Mouse (Mus musculus) testis, postnatal 10 days (tissue): ENCODE data around the gene Phb.
A peak's percentile ranks its signal among the peaks of the same experiment; 100 is the strongest.

Experiments
- DNase-seq: peaks from one replicate; pipeline ENCODE4 v3.0.0; 2021; ENCODE audit warnings: low spot score

The Phb gene

DNA sequence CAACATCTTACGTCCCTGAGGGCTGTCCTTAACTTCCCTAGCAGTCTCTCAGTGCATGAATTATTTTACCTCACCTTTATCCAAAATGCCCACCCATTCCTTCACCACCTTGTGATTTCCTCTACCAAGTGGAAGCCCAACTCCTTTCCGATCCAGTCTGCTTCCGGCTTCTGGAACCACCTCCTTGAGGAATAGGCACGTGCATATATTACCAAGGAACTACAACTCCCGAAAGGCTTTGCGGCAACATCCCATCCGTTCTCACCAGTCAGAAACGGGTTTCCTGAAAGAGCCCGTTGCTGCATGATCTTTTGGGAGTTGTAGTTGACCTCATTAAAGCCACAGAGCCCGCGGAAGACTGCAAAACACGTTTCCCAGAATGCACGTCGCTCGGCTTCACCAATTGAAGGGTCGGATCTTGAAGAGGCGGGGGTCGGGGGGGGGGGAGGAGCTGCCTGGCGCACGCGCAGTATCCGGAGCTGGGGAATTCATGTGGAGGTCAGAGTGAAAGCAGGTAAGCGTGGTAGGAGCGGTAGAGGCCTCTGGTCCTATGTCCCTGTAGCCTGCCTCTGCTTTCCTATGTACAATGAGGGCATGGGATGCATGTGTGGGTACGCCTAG is at the start of gene Phb:
Gene Phb, plus strand, starts transcription at position 429 of the 621 bp plus-strand sequence.
- peak; percentile 92 for DNase-seq

DNA sequence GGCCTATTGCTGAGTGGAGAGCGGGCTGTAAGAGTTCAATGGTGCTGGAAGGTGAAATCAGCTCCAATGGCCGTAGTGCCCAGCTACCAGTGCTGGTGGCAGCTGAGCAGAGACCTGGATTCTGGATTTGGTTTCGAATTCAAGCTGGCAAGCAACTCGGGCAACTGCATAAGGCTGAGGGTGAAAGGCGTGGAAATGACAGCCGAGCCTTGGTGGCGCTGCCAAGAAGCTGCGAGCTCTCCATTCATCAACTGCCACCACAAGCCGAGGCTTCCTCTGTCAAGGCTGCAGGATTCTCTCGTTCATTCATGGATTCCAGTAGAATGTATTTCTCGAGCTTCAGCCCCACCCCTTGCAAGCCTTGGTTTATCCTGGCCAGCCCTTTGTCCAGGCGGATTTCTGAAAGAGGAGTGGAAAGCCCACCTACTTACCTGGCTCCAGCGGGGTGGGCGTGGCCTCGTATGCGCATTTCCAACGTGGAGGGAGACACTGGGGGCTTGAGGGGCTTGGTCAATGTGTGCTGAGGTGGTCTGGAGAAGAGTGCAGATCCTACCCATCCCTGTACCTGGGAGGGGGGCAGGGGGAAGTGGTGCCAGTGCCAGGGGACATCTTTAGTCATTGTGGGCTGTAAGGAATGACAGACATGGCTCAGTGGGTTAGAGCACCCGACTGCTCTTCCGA is 48.8 kb upstream of the Phb start:
- no peak for DNase-seq

DNA sequence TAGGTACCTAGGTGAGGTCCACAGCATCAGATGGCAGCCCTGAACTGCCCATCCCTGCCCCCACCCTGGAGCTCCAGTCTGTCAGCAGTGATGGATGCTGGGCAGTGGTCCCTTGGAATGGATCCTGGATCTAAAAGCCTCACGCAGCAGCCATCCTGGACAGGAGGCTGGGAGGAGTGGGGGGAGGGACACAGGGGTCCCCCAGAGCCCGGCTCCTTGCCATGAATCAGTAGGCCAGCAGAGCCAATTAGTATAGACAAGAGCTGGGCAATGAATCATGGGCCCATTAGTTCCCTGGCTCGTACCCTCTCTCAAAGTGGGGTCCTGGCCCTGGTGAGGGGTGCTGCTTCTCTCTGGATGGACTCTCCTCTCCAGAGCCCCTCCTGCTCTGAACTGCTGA is 47.7 kb upstream of the Phb start:
- DNase-seq = no peak

- DNase-seq = no peak
These were observed 46.8 kb upstream of the Phb start for GRCm38 (mm10) chr11:95619886-95620444.

GRCm38 (mm10) chr11:95621010-95621409 is 45.7 kb upstream of the Phb start:
- DNase-seq = no peak

DNA sequence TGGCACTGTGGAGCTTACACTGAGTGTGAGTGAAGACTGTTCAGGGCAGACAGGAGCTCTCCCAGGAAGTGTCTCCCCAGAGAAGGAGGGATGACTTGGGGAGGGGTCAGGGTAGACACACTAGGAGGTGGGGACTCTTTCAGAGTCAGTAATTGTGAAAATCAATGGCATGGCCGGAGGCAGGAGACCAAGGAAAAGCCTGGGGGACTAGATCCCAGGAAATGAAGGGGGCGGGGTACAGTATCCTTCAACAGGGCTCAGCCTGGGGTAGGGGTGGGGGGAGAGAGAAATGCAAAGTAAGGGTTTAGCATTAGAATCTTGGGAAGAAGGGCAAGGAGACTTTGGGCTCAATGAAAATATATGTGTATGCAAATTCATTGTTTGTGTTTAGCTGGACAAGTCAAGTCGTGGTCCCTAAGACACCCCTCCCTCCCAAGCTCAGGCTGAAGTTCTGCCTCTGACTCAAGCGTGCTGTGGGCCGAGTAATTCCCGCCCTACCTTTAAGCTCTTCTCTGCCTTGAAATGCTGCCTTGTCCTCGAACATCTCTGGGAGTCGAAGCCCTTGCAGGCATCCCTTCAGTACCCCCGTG is 45.1 kb upstream of the Phb start:
- no peak for DNase-seq

DNA sequence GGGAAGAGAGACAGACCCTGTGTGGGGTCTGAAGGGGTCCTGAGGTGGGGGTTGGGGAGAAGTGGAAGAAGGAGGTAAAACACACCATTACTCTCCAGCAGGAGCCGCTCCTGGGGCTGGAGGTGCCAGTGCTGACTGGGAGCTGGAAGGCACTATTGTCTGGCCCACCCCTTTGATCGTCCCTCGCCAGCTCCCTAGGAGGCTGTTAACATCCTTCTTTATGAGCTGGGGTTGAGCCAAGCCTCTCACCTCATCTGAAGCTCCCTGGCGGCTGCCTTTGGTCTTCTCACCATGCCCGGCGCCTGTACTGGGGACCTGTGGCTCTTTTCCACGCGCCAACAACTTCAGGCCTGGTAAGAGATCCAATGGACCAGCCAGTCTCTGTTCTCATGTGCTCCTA is 44.3 kb upstream of the Phb start:
- no peak for DNase-seq

DNA sequence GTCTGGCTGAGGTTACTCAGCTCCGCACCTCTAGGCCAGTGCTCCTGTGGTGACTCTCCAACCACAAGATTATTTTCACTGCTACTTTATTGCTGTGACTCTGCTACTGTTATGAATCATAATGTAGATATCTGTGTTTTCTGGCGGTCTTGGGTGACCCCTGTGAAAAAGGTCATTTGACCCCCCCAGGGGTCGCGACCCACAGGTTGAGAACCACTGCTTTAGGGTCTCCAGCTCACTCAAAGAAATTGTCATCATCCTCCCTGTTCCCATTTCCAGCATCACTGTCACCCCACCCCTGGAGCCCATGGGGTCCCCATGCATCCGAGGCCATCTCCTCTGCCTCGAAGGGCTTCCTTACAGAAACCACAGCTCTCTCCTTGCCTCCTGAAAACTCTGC is 36.2 kb upstream of the Phb start:
- no peak for DNase-seq

DNA sequence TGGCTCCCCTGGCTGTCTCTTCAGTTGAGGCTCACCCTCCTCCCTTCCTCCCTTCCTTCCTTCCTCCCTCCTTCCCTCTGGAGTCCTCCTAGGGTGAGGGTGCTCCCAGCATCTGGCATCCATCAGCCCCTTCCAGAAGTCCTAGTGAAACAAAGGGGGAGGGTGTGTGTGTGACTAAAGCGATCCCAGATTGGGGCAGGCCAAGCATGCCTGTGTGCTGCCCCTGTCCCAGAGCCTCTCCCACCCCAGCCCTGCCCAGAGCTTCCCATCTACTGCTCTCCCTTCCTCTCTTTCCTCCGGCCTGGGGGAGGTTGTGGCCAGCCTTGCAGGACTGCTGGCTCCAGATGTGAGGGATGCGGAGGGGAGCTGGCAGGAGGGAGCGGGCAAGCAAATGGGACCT is 35.5 kb upstream of the Phb start:
- no peak for DNase-seq

DNA sequence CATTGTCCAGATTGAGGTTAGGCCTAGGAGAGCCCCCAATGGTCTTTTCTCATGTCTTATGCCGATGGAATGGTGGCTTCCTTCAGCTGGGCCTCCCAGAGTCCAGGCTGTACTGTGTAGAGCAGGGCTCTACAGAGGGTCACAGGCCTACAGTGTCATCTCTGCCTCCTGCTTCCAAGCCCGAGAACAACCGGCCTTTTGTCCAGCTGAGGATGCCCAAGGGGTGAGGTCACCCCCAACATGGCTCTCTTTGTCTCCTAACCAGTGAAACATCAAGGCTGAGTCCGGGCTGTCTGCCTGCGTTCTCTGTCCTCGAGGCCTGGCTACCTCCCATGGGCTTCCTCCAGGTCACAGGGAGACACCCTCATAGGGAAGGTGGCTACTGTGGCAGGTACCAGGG is 34.3 kb upstream of the Phb start:
- DNase-seq = no peak

GRCm38 (mm10) chr11:95633512-95634000 is 33.2 kb upstream of the Phb start:
- DNase-seq = no peak

DNA sequence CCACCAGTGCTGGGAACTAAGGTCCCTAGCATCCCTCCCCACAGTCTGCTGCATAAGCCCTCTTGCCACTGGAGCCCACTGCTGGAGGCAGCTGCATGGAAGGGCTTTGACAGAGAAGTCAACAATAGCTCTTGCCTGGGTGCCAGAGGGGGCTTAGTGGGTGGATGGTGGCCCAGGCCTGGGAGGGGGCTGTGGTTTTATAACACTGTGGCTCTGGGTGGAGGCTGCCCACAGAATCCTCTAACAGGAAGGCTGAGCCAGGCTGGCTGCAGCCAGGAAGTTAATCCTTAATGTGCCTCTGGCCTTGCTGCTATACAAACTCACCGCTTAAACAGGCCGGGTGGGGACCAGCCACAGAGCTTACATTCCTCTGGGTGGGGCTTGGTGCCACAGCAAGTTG is 31.7 kb upstream of the Phb start:
- DNase-seq = no peak

DNA sequence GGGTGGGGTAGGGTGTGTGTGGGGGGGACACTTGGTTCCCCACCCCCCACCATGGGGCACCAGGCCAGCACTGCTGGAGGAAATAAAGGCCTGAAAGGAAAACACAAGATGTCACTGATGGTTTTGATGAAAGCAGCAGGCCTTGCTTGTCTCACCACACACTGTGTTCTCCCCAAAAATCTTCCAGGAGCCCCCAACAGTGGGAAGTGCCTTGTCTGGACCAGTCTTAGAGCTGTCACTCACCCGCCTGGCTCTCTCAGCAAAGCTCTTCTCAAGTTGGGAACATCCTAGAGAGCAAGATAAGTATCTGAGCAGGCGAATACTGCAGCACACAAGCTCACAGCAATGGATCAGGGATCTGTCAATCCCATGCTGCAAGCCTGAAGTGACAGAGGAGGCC is 26.0 kb upstream of the Phb start:
- no peak for DNase-seq

GRCm38 (mm10) chr11:95642534-95643280 is 24.1 kb upstream of the Phb start:
- no peak for DNase-seq

DNA sequence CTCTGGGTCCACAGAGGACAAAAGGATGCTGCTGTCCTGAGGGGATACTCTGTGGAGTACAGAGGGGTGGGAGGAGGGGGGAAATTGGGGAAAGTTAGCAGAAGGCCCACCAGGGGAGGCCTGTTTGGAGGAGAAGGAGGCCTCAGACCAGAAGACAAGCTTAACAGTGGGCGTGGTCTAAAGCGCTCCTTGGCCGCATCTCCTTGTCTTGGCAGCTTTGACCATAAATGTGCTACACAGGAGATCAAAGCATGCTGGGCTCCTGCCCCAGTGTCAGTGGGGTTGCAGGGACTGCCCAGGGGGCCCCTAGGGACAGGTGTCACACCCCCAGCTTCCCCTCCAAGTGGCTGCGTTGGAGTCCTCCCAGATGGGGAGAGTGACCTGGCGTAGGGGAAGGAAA is 22.9 kb upstream of the Phb start:
- DNase-seq = no peak

DNA sequence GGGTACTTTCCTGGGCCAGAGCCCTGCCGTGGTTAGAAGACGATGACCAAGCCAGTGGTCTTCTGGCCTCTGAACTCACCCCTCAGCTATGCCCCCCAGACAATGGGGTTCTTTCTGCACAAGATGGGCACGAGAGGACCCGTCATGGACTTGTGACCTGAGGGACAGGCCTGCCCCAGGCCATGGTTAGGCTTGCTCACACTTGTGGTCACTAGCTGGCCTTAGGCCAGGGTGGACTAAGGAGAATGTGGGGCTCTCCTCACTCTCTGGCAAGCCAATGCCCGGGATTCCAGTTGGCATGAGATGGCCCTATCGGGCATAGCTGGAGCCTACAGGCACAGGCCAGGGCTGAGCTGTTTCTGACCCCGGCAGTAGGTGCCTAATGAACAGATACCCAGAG is 22.4 kb upstream of the Phb start:
- no peak for DNase-seq

DNA sequence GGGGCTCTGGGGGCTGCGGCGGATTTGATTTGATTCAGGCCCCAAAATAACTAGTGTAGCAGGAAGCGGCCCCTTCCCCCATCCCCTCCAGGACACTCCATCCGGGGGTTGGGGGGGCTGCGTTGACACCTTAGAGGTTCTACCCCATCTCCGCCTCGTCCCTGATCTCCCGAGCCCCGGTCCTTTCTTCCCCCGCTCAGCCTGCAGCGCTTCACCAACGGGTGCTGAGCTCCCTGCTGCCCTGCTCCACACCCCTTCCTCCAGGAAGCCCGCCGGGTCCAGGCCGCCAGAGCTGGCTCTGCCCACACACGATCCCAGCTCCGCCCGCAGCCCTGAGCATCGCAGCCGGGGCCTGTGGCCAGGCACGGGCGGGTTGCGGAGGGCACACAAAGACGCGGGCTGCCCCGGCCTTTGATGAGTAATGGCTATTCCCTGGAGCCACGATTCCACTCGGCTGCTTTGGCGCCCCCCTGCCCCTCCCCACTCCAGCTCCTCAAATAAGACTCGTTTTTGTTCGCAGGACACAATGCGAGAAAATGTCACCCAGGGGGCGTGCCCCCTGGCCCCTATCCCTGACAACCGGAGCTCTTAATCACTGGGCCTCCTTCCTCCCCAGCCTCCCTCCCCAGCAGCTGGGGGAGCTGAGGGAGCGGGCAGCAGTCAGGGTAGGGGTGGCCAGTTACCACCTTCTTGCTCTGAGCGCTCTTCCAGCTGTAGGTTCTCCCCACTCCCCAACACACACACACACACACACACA is 21.2 kb upstream of the Phb start:
- no peak for DNase-seq

DNA sequence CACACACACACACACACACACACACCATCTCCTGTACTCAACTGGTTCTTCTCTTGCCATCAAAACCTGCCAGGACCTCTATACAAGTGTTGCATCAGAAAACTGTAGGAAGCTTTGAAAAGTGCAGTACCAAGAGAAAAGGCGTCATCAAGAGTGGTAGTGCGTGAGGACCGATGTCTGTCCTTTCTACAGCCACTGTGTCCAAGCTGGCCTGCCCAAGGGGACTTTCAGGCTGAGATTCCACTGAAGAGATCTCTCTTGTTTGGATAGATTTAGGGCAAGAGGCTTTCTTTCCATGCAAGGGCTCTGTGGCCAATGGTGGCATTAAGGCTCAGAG is 20.6 kb upstream of the Phb start:
- no peak for DNase-seq

- DNase-seq = no peak
These were observed 19.0 kb upstream of the Phb start for GRCm38 (mm10) chr11:95647791-95648190.

GRCm38 (mm10) chr11:95648827-95649226 is 17.9 kb upstream of the Phb start:
- peak; percentile 81 for DNase-seq

- no peak for DNase-seq
These were observed 17.2 kb upstream of the Phb start for GRCm38 (mm10) chr11:95649560-95649959.

DNA sequence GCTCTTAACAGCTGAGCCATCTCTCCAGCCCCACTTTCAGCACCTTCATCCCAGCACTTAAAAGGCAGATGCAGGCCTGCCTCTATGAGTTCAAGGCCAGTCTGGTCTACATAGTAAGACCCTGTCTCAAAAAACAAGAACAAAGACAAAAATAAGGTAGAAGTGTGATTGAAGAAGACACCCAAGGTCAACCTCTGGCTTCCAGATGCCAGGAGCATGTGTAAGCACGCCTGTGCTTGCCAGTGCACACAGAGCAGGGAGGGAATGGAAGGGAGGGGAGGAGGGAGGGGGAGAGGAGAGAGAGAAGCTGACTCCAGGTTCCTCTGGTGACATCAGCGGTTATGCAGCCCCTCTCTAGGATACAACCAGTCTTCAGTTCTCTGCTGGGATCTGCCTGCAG is 16.8 kb upstream of the Phb start:
- no peak for DNase-seq
